Mouse (Mus musculus): Measurements from ENCODE around the gene Trim63. TPM values are rescaled to one million over a fixed set of nuclear protein-coding genes. Genes with fewer than 3 reads are reported as not detected.

Trim63 gene
- polyA plus RNA-seq, 1 experiment, result 0.33 TPM

- no peak for DNase-seq (ENCODE audit: low read depth)
- TF ChIP-seq POLR2A (IDR thresholded peaks at IDR 0.05; ENCODE audit: borderline replicate concordance, extremely low read depth, insufficient read depth, insufficient read length, poor library complexity, severe bottlenecking) (no peak), CTCF (IDR thresholded peaks at IDR 0.05; ENCODE audit: borderline replicate concordance, extremely low read depth, insufficient read depth, insufficient read length) (no peak)
Observed at GRCm38 (mm10) chr4:134374306-134374705, 59.4 kb downstream of the Trim63 start.

DNA sequence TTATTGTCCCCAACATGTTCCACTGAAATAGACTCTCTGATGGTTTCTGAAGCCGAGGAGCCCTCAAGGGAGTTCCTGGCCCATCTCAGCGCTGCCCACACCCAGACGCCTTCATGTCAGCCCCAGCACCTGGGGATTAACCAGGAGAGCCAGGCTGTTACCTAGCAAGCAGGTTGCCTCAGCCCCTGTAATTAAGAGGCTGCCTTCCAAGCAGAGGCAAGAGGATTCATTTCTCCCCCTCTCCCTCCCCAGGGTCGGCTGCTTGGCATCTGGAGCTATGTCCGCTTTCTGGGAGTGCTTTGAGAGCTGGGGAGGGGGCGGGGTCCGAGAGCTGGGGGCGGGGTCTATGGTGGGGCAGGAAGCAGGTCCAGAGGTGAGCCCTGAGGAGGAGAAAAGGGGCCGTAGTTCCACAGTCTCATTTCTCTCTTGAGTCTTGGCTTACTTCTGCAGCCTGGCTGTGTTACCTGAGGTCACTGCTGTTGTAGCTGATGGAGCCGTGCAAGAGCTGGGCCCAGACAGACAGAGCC, 63.2 kb downstream of the Trim63 start:
- TF ChIP-seq CTCF (IDR thresholded peaks at IDR 0.05; ENCODE audit: borderline replicate concordance, extremely low read depth, insufficient read depth, insufficient read length), result no peak
- TF ChIP-seq POLR2A (IDR thresholded peaks at IDR 0.05; ENCODE audit: borderline replicate concordance, extremely low read depth, insufficient read depth, insufficient read length, poor library complexity, severe bottlenecking), result no peak
- DNase-seq (ENCODE audit: low read depth), result no peak

Other genes starting within 250 kb of the Trim63 start
- gene Cd52, start 220.0 kb upstream of the Trim63 start, polyA plus RNA-seq (2012; rRNA removed), result 2.3 and 2.5 TPM in 2 replicates
- 25.1 and 28.4 TPM in 2 replicates for gene Ubxn11, start 212.6 kb upstream of the Trim63 start, polyA plus RNA-seq (2012; rRNA removed)
- 240 and 300 TPM in 2 replicates for gene Sh3bgrl3, start 186.3 kb upstream of the Trim63 start, polyA plus RNA-seq (2012; rRNA removed)
- gene Cep85, start 128.0 kb upstream of the Trim63 start, polyA plus RNA-seq (2012; rRNA removed), result 22.0 and 24.7 TPM in 2 replicates
- not detected in 2 replicates for gene Gm7534, start 112.1 kb upstream of the Trim63 start, polyA plus RNA-seq (2012; rRNA removed)
- gene Catsper4, start 87.7 kb upstream of the Trim63 start, polyA plus RNA-seq (2012; rRNA removed), result not detected in 2 replicates
- gene Cnksr1, start 76.7 kb upstream of the Trim63 start, polyA plus RNA-seq (2012; rRNA removed), result 0.30 and 0.34 TPM in 2 replicates
- gene E130218I03Rik, start 71.5 kb upstream of the Trim63 start, polyA plus RNA-seq (2012; rRNA removed), result not detected in 2 replicates
- 14.5 and 19.0 TPM in 2 replicates for gene Zfp593, start 69.5 kb upstream of the Trim63 start, polyA plus RNA-seq (2012; rRNA removed)
- gene Gm30191, start 68.2 kb upstream of the Trim63 start, polyA plus RNA-seq (2012; rRNA removed), result 0.33 and 0.64 TPM in 2 replicates
- 16.5 and 16.6 TPM in 2 replicates for gene Grrp1, start 61.0 kb upstream of the Trim63 start, polyA plus RNA-seq (2012; rRNA removed)
- 18.8 and 20.7 TPM in 2 replicates for gene Pdik1l, start 27.2 kb upstream of the Trim63 start, polyA plus RNA-seq (2012; rRNA removed)
- 0.05 TPM in 1 of 2 replicates, not detected in the other for gene Slc30a2, start 28.1 kb downstream of the Trim63 start, polyA plus RNA-seq (2012; rRNA removed)
- 0.32 and 0.40 TPM in 2 replicates for gene Extl1, start 68.7 kb downstream of the Trim63 start, polyA plus RNA-seq (2012; rRNA removed)
- gene Pafah2, start 81.2 kb downstream of the Trim63 start, polyA plus RNA-seq (2012; rRNA removed), result 14.0 and 14.6 TPM in 2 replicates
- 1,070 and 2,202 TPM in 2 replicates for gene Stmn1, start 153.2 kb downstream of the Trim63 start, polyA plus RNA-seq (2012; rRNA removed)
- gene Paqr7, start 181.6 kb downstream of the Trim63 start, polyA plus RNA-seq (2012; rRNA removed), result 19.6 and 21.3 TPM in 2 replicates
- 2.8 and 3.9 TPM in 2 replicates for gene Aunip, start 195.9 kb downstream of the Trim63 start, polyA plus RNA-seq (2012; rRNA removed)
- 152 and 168 TPM in 2 replicates for gene Mtfr1l, start 220.3 kb downstream of the Trim63 start, polyA plus RNA-seq (2012; rRNA removed)
- gene Selenon, start 237.0 kb downstream of the Trim63 start, polyA plus RNA-seq (2012; rRNA removed), result 46.3 and 55.6 TPM in 2 replicates